Mouse (Mus musculus) neural tube, embryonic 15.5 days (tissue): ENCODE data around the gene N4bp1. TPM values are rescaled to one million over a fixed set of nuclear protein-coding genes. Genes with fewer than 3 reads are reported as not detected.

Source experiments
- ATAC-seq: fragments of 200-750 bp; cut with Nextera tagmentation; 2 replicates; pipeline ENCODE4 v1.8.0; 2017; ENCODE audit warnings: mild to moderate bottlenecking, moderate TSS enrichment, moderate library complexity; ENCODE audit not compliant: low FRiP score
- H3K27ac ChIP-seq: fragments of 300-500 bp; sonication (generic); replicated peaks from 2 replicates; pipeline ENCODE4 v1.5.1; 2015; ENCODE audit warnings: mild to moderate bottlenecking, inconsistent platforms
- H3K27me3 ChIP-seq: fragments of 300-500 bp; sonication (generic); replicated peaks from 2 replicates; pipeline ENCODE4 v1.6.1; 2015; ENCODE audit warnings: inconsistent platforms
- H3K36me3 ChIP-seq: fragments of 300-500 bp; sonication (generic); 2 replicates; pipeline ENCODE4 v1.6.1; 2015; ENCODE audit warnings: inconsistent platforms
- H3K4me1 ChIP-seq: fragments of 300-500 bp; sonication (generic); 2 replicates; pipeline ENCODE4 v1.6.1; 2015; ENCODE audit warnings: inconsistent platforms
- H3K4me2 ChIP-seq: fragments of 300-500 bp; sonication (generic); 2 replicates; pipeline ENCODE4 v1.6.1; 2015; ENCODE audit warnings: inconsistent platforms, mild to moderate bottlenecking, moderate library complexity
- H3K4me3 ChIP-seq: fragments of 300-500 bp; sonication (generic); replicated peaks from 2 replicates; pipeline ENCODE4 v1.5.1; 2015; ENCODE audit warnings: mild to moderate bottlenecking, inconsistent platforms
- H3K9ac ChIP-seq: fragments of 300-500 bp; sonication (generic); replicated peaks from 2 replicates; pipeline ENCODE4 v1.6.1; 2015; ENCODE audit warnings: mild to moderate bottlenecking, inconsistent platforms
- H3K9me3 ChIP-seq: fragments of 300-500 bp; sonication (generic); replicated peaks from 2 replicates; pipeline ENCODE4 v1.6.1; 2016; ENCODE audit warnings: inconsistent platforms
- WGBS: fragments of 180-500 bp; shearing (Covaris S2); methylation state at CpG from one replicate; pipeline ENCODE4 v1.1.7; 2015; ENCODE audit warnings: mixed read lengths; 5-methylcytosine and 5-hydroxymethylcytosine counted together
- polyA plus RNA-seq: library from polyadenylated mRNA; unstranded; fragments of >200 nt; fragmentation: Nextera tagmentation; extraction: Ambion mirVana; gene quantifications from 2 replicates; pipeline ENCODE4 v1.2.1, GENCODE M21; 2015

N4bp1 gene
- polyA plus RNA-seq, 1 experiment from 2014 or later = 8.7 TPM

GRCm38 (mm10) chr8:86808990-86809960 is 75.8 kb downstream of the N4bp1 start:
- 89% methylated on average over 15 of the region's 15 CpGs for WGBS
- ATAC-seq = no peak
- Histone ChIP-seq H3K4me2 (no peak overlapping the region), H3K36me3 (no peaks in the 10 kb centered on the region), H3K27me3 (no peaks in the 10 kb centered on the region), H3K27ac (no peak overlapping the region), H3K4me3 (no peak overlapping the region), H3K9ac (no peak overlapping the region), H3K9me3 (no peaks in the 10 kb centered on the region), H3K4me1 (no peaks in the 10 kb centered on the region)

GRCm38 (mm10) chr8:86808239-86808638 is 76.8 kb downstream of the N4bp1 start:
- no peak overlapping the region for H3K4me3 ChIP-seq
- H3K4me1 ChIP-seq = no peaks in the 10 kb centered on the region
- no peak overlapping the region for H3K9ac ChIP-seq
- H3K9me3 ChIP-seq = no peaks in the 10 kb centered on the region
- no peak overlapping the region for H3K27ac ChIP-seq
- H3K36me3 ChIP-seq = no peaks in the 10 kb centered on the region
- no peak for ATAC-seq
- no peaks in the 10 kb centered on the region for H3K27me3 ChIP-seq
- 72% methylated on average over 5 of the region's 5 CpGs for WGBS
- H3K4me2 ChIP-seq = no peak overlapping the region

GRCm38 (mm10) chr8:86801988-86802387 is 83.1 kb downstream of the N4bp1 start:
- no peaks in the 10 kb centered on the region for H3K9me3 ChIP-seq
- no peaks in the 10 kb centered on the region for H3K4me1 ChIP-seq
- no peaks in the 10 kb centered on the region for H3K27me3 ChIP-seq
- H3K9ac ChIP-seq = no peak overlapping the region
- ATAC-seq = no peak
- H3K27ac ChIP-seq = no peak overlapping the region
- H3K4me2 ChIP-seq = no peak overlapping the region
- no peaks in the 10 kb centered on the region for H3K36me3 ChIP-seq
- WGBS = 56% methylated on average over 6 of the region's 6 CpGs
- no peak overlapping the region for H3K4me3 ChIP-seq

DNA sequence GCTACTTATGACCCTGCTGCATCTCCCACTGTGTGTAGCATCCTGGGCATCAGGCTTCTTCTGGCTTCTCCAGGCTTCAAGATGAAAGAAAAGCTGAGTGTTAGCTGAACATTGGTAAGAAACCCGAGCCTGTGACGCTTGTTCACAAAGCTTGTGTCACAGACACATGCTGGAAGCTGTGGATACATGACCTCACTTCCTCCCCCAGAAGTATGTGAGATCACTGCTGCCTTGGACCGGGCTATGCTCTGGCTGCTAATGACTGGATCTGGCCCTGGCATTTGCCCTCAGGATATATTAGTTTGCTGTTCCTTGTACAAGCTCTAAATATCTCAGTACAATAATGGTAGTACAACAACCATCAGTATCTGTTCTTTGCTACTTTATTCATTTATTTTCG is 84.1 kb downstream of the N4bp1 start:
- Histone ChIP-seq H3K9ac (no peak overlapping the region), H3K27me3 (no peaks in the 10 kb centered on the region), H3K27ac (no peak overlapping the region), H3K4me1 (no peaks in the 10 kb centered on the region), H3K36me3 (no peaks in the 10 kb centered on the region), H3K9me3 (no peaks in the 10 kb centered on the region), H3K4me2 (no peak overlapping the region), H3K4me3 (no peak overlapping the region)
- ATAC-seq = no peak
- WGBS = 67% methylated on average over 4 of the region's 4 CpGs

- no peak overlapping the region for H3K4me2 ChIP-seq
- 93% methylated on average over 6 of the region's 6 CpGs for WGBS
- H3K9ac ChIP-seq = no peak overlapping the region
- H3K27me3 ChIP-seq = no peaks in the 10 kb centered on the region
- H3K4me1 ChIP-seq = no peaks in the 10 kb centered on the region
- H3K4me3 ChIP-seq = no peak overlapping the region
- no peak overlapping the region for H3K27ac ChIP-seq
- no peak for ATAC-seq
- H3K36me3 ChIP-seq = no peaks in the 10 kb centered on the region
- H3K9me3 ChIP-seq = no peaks in the 10 kb centered on the region
Observed at GRCm38 (mm10) chr8:86798141-86798540, 86.9 kb downstream of the N4bp1 start.

GRCm38 (mm10) chr8:86797705-86798104 is 87.4 kb downstream of the N4bp1 start:
- no peak overlapping the region for H3K9ac ChIP-seq
- WGBS = 78% methylated on average over 2 of the region's 2 CpGs
- H3K9me3 ChIP-seq = no peaks in the 10 kb centered on the region
- ATAC-seq = no peak
- no peaks in the 10 kb centered on the region for H3K4me1 ChIP-seq
- no peak overlapping the region for H3K4me2 ChIP-seq
- no peaks in the 10 kb centered on the region for H3K27me3 ChIP-seq
- no peaks in the 10 kb centered on the region for H3K36me3 ChIP-seq
- H3K4me3 ChIP-seq = no peak overlapping the region
- no peak overlapping the region for H3K27ac ChIP-seq

DNA sequence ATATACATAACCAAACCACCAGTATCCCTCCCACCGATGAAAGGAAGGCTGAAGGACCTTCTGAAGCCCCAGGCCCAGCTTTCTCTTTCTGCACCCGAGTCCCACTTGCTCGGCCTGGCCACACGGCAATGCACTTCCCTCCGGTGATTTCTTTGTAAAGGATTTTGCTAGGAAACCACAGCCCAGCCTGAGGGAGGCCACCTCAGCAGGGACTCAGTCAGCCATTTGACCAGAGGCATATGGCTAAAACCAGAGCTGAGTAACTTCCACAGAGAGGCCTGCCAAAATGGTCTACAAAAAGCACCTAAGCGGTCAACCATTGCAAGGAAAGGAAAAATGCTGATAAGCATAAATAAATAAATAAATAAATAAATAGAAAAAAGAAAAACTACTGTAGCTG is 90.3 kb downstream of the N4bp1 start:
- peaks cover 6% of the 10 kb centered on the region; the same call in 1 of the 2 replicates for H3K4me1 ChIP-seq
- 42% methylated on average over 6 of the region's 6 CpGs for WGBS
- no peak overlapping the region for H3K4me3 ChIP-seq
- H3K27me3 ChIP-seq = no peaks in the 10 kb centered on the region
- ATAC-seq = no peak
- H3K9ac ChIP-seq = no peak overlapping the region
- no peak overlapping the region for H3K4me2 ChIP-seq
- H3K9me3 ChIP-seq = no peaks in the 10 kb centered on the region
- H3K27ac ChIP-seq = no peak overlapping the region
- H3K36me3 ChIP-seq = no peaks in the 10 kb centered on the region

DNA sequence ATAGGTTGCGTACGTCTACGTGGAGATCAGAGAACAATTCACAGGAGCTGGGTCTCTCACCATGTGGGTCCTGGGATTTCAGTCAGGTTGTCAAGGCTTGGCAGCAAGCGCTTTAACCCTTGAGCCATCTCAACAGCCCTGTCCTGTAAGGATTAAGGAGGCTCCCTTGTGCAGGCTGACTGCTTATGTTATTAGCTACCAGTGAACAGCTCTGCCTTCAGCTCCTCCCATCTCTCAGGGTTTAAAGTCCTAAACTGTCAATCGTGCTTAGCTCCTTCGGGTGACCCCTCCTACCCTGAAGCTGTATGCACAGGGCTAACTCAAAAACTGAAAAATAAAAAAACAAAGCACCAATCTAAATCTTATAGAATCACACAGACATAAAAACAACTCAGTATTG is 93.5 kb downstream of the N4bp1 start:
- Histone ChIP-seq H3K4me1 (peaks cover 6% of the 10 kb centered on the region; the same call in 1 of the 2 replicates), H3K27ac (no peak overlapping the region), H3K36me3 (no peaks in the 10 kb centered on the region), H3K4me3 (no peak overlapping the region), H3K4me2 (no peak overlapping the region), H3K27me3 (no peaks in the 10 kb centered on the region), H3K9me3 (no peaks in the 10 kb centered on the region), H3K9ac (no peak overlapping the region)
- no peak for ATAC-seq
- 91% methylated on average over 6 of the region's 6 CpGs for WGBS

GRCm38 (mm10) chr8:86789576-86789975 is 95.5 kb downstream of the N4bp1 start:
- H3K9me3 ChIP-seq = no peaks in the 10 kb centered on the region
- no peak overlapping the region for H3K9ac ChIP-seq
- peaks cover 6% of the 10 kb centered on the region; the same call in 1 of the 2 replicates for H3K4me1 ChIP-seq
- no peaks in the 10 kb centered on the region for H3K36me3 ChIP-seq
- no peak for ATAC-seq
- no peak overlapping the region for H3K27ac ChIP-seq
- no peak overlapping the region for H3K4me2 ChIP-seq
- 88% methylated on average over 1 of the region's 1 CpGs for WGBS
- H3K27me3 ChIP-seq = no peaks in the 10 kb centered on the region
- H3K4me3 ChIP-seq = no peak overlapping the region

- no peak for ATAC-seq
- no peaks in the 10 kb centered on the region for H3K27me3 ChIP-seq
- H3K4me1 ChIP-seq = peaks cover 6% of the 10 kb centered on the region; the same call in 1 of the 2 replicates
- no peaks in the 10 kb centered on the region for H3K36me3 ChIP-seq
- no peaks in the 10 kb centered on the region for H3K9me3 ChIP-seq
- no peak overlapping the region for H3K27ac ChIP-seq
- H3K4me3 ChIP-seq = no peak overlapping the region
- WGBS = 76% methylated on average over 12 of the region's 12 CpGs
- no peak overlapping the region for H3K9ac ChIP-seq
- H3K4me2 ChIP-seq = no peak overlapping the region
Observed at GRCm38 (mm10) chr8:86787891-86788420, 97.1 kb downstream of the N4bp1 start.

DNA sequence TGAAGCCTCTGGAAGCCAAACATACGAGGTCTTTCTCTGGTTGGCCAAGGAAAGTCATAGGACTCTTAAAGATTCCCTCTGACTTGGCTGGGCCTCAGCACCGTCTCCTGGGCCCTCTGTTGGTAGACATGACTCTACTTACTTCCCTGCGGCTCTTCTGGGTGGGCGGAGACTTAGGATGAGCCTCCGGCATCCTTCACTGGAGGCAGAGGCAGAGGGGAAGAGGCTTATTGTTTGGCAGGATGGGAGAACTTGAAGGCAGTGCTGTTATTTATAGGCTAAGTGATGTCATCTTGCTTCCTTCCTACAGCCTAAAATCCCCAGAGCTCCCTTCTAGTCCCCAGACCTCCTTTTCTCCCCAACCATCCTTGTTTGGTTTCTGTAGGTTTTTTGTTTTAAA is 98.6 kb downstream of the N4bp1 start:
- Histone ChIP-seq H3K27me3 (no peaks in the 10 kb centered on the region), H3K4me3 (no peak overlapping the region), H3K4me1 (peaks cover 6% of the 10 kb centered on the region; the same call in 1 of the 2 replicates), H3K9me3 (no peaks in the 10 kb centered on the region), H3K36me3 (no peaks in the 10 kb centered on the region), H3K4me2 (no peak overlapping the region), H3K9ac (no peak overlapping the region), H3K27ac (no peak overlapping the region)
- WGBS = 61% methylated on average over 5 of the region's 5 CpGs
- no peak for ATAC-seq

DNA sequence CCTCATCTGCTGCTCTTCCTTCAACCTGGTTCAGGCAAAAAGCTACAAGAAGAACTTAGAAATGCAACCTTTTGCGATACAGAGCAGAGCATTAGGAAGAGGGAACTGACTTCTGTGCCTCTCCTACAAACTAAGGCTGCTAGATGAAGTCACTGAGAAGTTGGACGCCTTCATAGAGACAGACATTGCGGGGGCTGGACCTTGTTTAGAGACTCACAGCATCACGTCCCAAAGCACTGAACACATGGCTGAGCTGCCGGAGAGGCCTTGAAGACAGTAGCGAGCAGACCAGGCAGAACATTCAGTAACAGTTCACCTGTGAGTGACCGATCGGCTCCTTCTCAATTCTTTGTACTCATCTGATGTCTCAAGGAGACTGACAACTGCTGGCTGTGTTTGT is 104.0 kb downstream of the N4bp1 start:
- Histone ChIP-seq H3K27me3 (no peaks in the 10 kb centered on the region), H3K9me3 (no peaks in the 10 kb centered on the region), H3K27ac (no peak overlapping the region), H3K9ac (no peak overlapping the region), H3K4me2 (no peak overlapping the region), H3K4me3 (no peak overlapping the region), H3K4me1 (no peaks in the 10 kb centered on the region), H3K36me3 (no peaks in the 10 kb centered on the region)
- no peak for ATAC-seq
- 96% methylated on average over 8 of the region's 8 CpGs for WGBS
